Mouse (Mus musculus) midbrain, embryonic 13.5 days (tissue): ENCODE results near the gene Nmnat1. TPM values are rescaled to one million over a fixed set of nuclear protein-coding genes. Genes with fewer than 3 reads are reported as not detected.

Experiments
- ATAC-seq: fragments of 200-750 bp; cut with Nextera tagmentation; 2 replicates; pipeline ENCODE4 v1.8.0; 2017; ENCODE audit warnings: mild to moderate bottlenecking, moderate TSS enrichment, moderate library complexity
- H3K27ac ChIP-seq: fragments of 300-500 bp; sonication (generic); 2 replicates; pipeline ENCODE4 v1.5.1; 2015; ENCODE audit warnings: inconsistent platforms, mild to moderate bottlenecking, moderate library complexity
- H3K27me3 ChIP-seq: fragments of 300-500 bp; sonication (generic); 2 replicates; pipeline ENCODE4 v1.6.1; 2015; ENCODE audit warnings: mild to moderate bottlenecking, inconsistent platforms
- H3K36me3 ChIP-seq: fragments of 300-500 bp; sonication (generic); 2 replicates; pipeline ENCODE4 v1.6.1; 2015; ENCODE audit warnings: mild to moderate bottlenecking, inconsistent platforms
- H3K4me1 ChIP-seq: fragments of 300-500 bp; sonication (generic); replicated peaks from 2 replicates; pipeline ENCODE4 v1.6.1; 2015; ENCODE audit warnings: inconsistent platforms
- H3K4me2 ChIP-seq: fragments of 300-500 bp; sonication (generic); replicated peaks from 2 replicates; pipeline ENCODE4 v1.6.1; 2015; ENCODE audit warnings: moderate library complexity, mild to moderate bottlenecking, inconsistent platforms
- H3K4me3 ChIP-seq: fragments of 300-500 bp; sonication (generic); replicated peaks from 2 replicates; pipeline ENCODE4 v1.5.1; 2015; ENCODE audit warnings: mild to moderate bottlenecking, inconsistent platforms
- H3K9ac ChIP-seq: fragments of 300-500 bp; sonication (generic); replicated peaks from 2 replicates; pipeline ENCODE4 v1.6.1; 2015; ENCODE audit warnings: mild to moderate bottlenecking, inconsistent platforms
- H3K9me3 ChIP-seq: fragments of 300-500 bp; sonication (generic); 2 replicates; pipeline ENCODE4 v1.6.1; 2016; ENCODE audit warnings: mild to moderate bottlenecking, inconsistent platforms
- WGBS: fragments of 180-500 bp; shearing (Covaris S2); methylation state at CpG from one replicate; pipeline ENCODE4 v1.1.7; 2015; 5-methylcytosine and 5-hydroxymethylcytosine counted together
- polyA plus RNA-seq: library from polyadenylated mRNA; unstranded; fragments of >200 nt; fragmentation: Nextera tagmentation; extraction: Ambion mirVana; gene quantifications from 2 replicates; pipeline ENCODE4 v1.2.1, GENCODE M21; 2015

Gene Nmnat1
- polyA plus RNA-seq, 1 experiment from 2014 or later = 12.5 TPM

GRCm38 (mm10) chr4:149512072-149512471, 27.1 kb upstream of the Nmnat1 start:
- 0 out of 2 replicates have a peak overlapping the region, but pooled peaks have one; percentile 41 for H3K27ac ChIP-seq
- no peaks in the 10 kb centered on the region for H3K36me3 ChIP-seq
- H3K9me3 ChIP-seq = no peaks in the 10 kb centered on the region
- peaks cover 6% of the 10 kb centered on the region; the same call in 1 of the 2 replicates for H3K4me1 ChIP-seq
- no peak overlapping the region for H3K4me3 ChIP-seq
- no peak overlapping the region for H3K9ac ChIP-seq
- H3K27me3 ChIP-seq = no peaks in the 10 kb centered on the region
- H3K4me2 ChIP-seq = no peak overlapping the region
- no peak for ATAC-seq
- 82% methylated on average over 7 of the region's 7 CpGs for WGBS

GRCm38 (mm10) chr4:149511221-149511646, 26.2 kb upstream of the Nmnat1 start:
- ATAC-seq = no peak
- no peaks in the 10 kb centered on the region for H3K27me3 ChIP-seq
- peaks cover 6% of the 10 kb centered on the region; the same call in 1 of the 2 replicates for H3K4me1 ChIP-seq
- 46% methylated on average over 6 of the region's 6 CpGs for WGBS
- no peak overlapping the region for H3K4me3 ChIP-seq
- peak overlapping the region; percentile 41; the same call in 1 of the 2 replicates for H3K27ac ChIP-seq
- no peaks in the 10 kb centered on the region for H3K36me3 ChIP-seq
- no peak overlapping the region for H3K4me2 ChIP-seq
- H3K9ac ChIP-seq = no peak overlapping the region
- H3K9me3 ChIP-seq = no peaks in the 10 kb centered on the region

GRCm38 (mm10) chr4:149506904-149507303, 21.9 kb upstream of the Nmnat1 start:
- H3K27me3 ChIP-seq = no peaks in the 10 kb centered on the region
- WGBS = 87% methylated on average over 3 of the region's 3 CpGs
- no peaks in the 10 kb centered on the region for H3K9me3 ChIP-seq
- H3K36me3 ChIP-seq = peaks cover 7% of the 10 kb centered on the region; the same call in 1 of the 2 replicates
- H3K4me1 ChIP-seq = peaks cover 12% of the 10 kb centered on the region; the same call in 1 of the 2 replicates
- H3K4me3 ChIP-seq = no peak overlapping the region
- ATAC-seq = no peak
- no peak overlapping the region for H3K27ac ChIP-seq
- H3K9ac ChIP-seq = no peak overlapping the region
- no peak overlapping the region for H3K4me2 ChIP-seq

GRCm38 (mm10) chr4:149505261-149505967, 20.4 kb upstream of the Nmnat1 start:
- 56% methylated on average over 15 of the region's 15 CpGs for WGBS
- Histone ChIP-seq H3K4me1 (0 out of 2 replicates have a peak, but pooled peaks cover 6% of the 10 kb centered on the region), H3K4me3 (no peak overlapping the region), H3K36me3 (peaks cover 18% of the 10 kb centered on the region), H3K4me2 (no peak overlapping the region), H3K27ac (no peak overlapping the region), H3K27me3 (no peaks in the 10 kb centered on the region), H3K9ac (no peak overlapping the region), H3K9me3 (no peaks in the 10 kb centered on the region)
- no peak; the same call in 1 of the 2 replicates for ATAC-seq

GRCm38 (mm10) chr4:149504858-149505257, 19.9 kb upstream of the Nmnat1 start:
- H3K27ac ChIP-seq = peak overlapping the region; percentile 45; the same call in 1 of the 2 replicates
- ATAC-seq = no peak

GRCm38 (mm10) chr4:149504363-149504762, 19.4 kb upstream of the Nmnat1 start:
- Histone ChIP-seq H3K4me1 (0 out of 2 replicates have a peak, but pooled peaks cover 6% of the 10 kb centered on the region), H3K9ac (peak overlapping the region; percentile 23; the same call in 1 of the 2 replicates), H3K9me3 (no peaks in the 10 kb centered on the region), H3K4me2 (no peak overlapping the region), H3K27ac (peak overlapping the region; percentile 45; the same call in 1 of the 2 replicates), H3K36me3 (peaks cover 26% of the 10 kb centered on the region), H3K4me3 (no peak overlapping the region), H3K27me3 (no peaks in the 10 kb centered on the region)
- 82% methylated on average over 5 of the region's 5 CpGs for WGBS
- no peak for ATAC-seq

More at GRCm38 (mm10) chr4:149504858-149505257, 19.9 kb upstream of the Nmnat1 start:
- Histone ChIP-seq H3K4me1 (0 out of 2 replicates have a peak, but pooled peaks cover 6% of the 10 kb centered on the region), H3K36me3 (peaks cover 24% of the 10 kb centered on the region), H3K4me3 (no peak overlapping the region), H3K4me2 (no peak overlapping the region), H3K9me3 (no peaks in the 10 kb centered on the region), H3K27me3 (no peaks in the 10 kb centered on the region), H3K9ac (no peak overlapping the region; the same call in 1 of the 2 replicates)
- 31% methylated on average over 3 of the region's 3 CpGs for WGBS

- Histone ChIP-seq H3K9ac (no peak overlapping the region), H3K36me3 (peaks cover 59% of the 10 kb centered on the region), H3K9me3 (no peaks in the 10 kb centered on the region), H3K4me1 (peaks cover 12% of the 10 kb centered on the region), H3K27ac (no peak overlapping the region), H3K4me2 (no peak overlapping the region), H3K4me3 (no peak overlapping the region), H3K27me3 (no peaks in the 10 kb centered on the region)
- 76% methylated on average over 5 of the region's 5 CpGs for WGBS
- no peak for ATAC-seq
Measured at GRCm38 (mm10) chr4:149499790-149500189, 14.8 kb upstream of the Nmnat1 start.

- peaks cover 10% of the 10 kb centered on the region for H3K4me1 ChIP-seq
- H3K36me3 ChIP-seq = peaks cover 68% of the 10 kb centered on the region
- no peak overlapping the region for H3K4me3 ChIP-seq
- no peak for ATAC-seq
- no peaks in the 10 kb centered on the region for H3K27me3 ChIP-seq
- H3K4me2 ChIP-seq = no peak overlapping the region
- WGBS = 75% methylated on average over 8 of the region's 8 CpGs
- no peak overlapping the region for H3K27ac ChIP-seq
- H3K9me3 ChIP-seq = no peaks in the 10 kb centered on the region
- no peak overlapping the region for H3K9ac ChIP-seq
Measured at GRCm38 (mm10) chr4:149498901-149499300, 13.9 kb upstream of the Nmnat1 start.

- no peak overlapping the region for H3K9ac ChIP-seq
- peaks cover 10% of the 10 kb centered on the region for H3K4me1 ChIP-seq
- H3K9me3 ChIP-seq = no peaks in the 10 kb centered on the region
- H3K27ac ChIP-seq = peak overlapping the region; percentile 14; the same call in 1 of the 2 replicates
- no peak overlapping the region for H3K4me2 ChIP-seq
- 13% methylated on average over 2 of the region's 2 CpGs for WGBS
- peak; percentile 62; the same call in 1 of the 2 replicates for ATAC-seq
- H3K27me3 ChIP-seq = no peaks in the 10 kb centered on the region
- H3K36me3 ChIP-seq = peaks cover 78% of the 10 kb centered on the region
- no peak overlapping the region for H3K4me3 ChIP-seq
Measured at GRCm38 (mm10) chr4:149496612-149497011, 11.6 kb upstream of the Nmnat1 start.

GRCm38 (mm10) chr4:149491151-149491550, 6.1 kb upstream of the Nmnat1 start:
- Histone ChIP-seq H3K27me3 (no peaks in the 10 kb centered on the region), H3K9ac (no peak overlapping the region), H3K4me2 (no peak overlapping the region), H3K36me3 (peaks cover 89% of the 10 kb centered on the region), H3K4me1 (peaks cover 15% of the 10 kb centered on the region), H3K9me3 (no peaks in the 10 kb centered on the region), H3K4me3 (no peak overlapping the region), H3K27ac (no peak overlapping the region)
- ATAC-seq = no peak
- 96% methylated on average over 3 of the region's 3 CpGs for WGBS

GRCm38 (mm10) chr4:149489415-149490240, 4.6 kb upstream of the Nmnat1 start:
- H3K4me3 ChIP-seq = no peak overlapping the region
- no peak for ATAC-seq
- no peaks in the 10 kb centered on the region for H3K9me3 ChIP-seq
- no peak overlapping the region for H3K27ac ChIP-seq
- H3K4me2 ChIP-seq = no peak overlapping the region
- H3K4me1 ChIP-seq = peaks cover 16% of the 10 kb centered on the region
- 95% methylated on average over 14 of the region's 14 CpGs for WGBS
- no peak overlapping the region for H3K9ac ChIP-seq
- H3K36me3 ChIP-seq = peaks cover 76% of the 10 kb centered on the region
- no peaks in the 10 kb centered on the region for H3K27me3 ChIP-seq

- Histone ChIP-seq H3K27ac (no peak overlapping the region), H3K4me2 (no peak overlapping the region), H3K36me3 (peaks cover 58% of the 10 kb centered on the region), H3K9me3 (no peaks in the 10 kb centered on the region), H3K9ac (no peak overlapping the region), H3K4me1 (peaks cover 24% of the 10 kb centered on the region), H3K27me3 (no peaks in the 10 kb centered on the region), H3K4me3 (no peak overlapping the region)
- no peak for ATAC-seq
- WGBS = 96% methylated on average over 12 of the region's 12 CpGs
Measured at GRCm38 (mm10) chr4:149487729-149488128, 2.7 kb upstream of the Nmnat1 start.
